Comparison of ENCODE assay signal across 19 mouse cellular contexts in genomic region chr2:135847738-135848137, GRCm38 (mm10).
"Had no signal": no experiment of that assay in that cellular context is flagged by ENCODE, and none has a peak within 500 bp of the region (broad histone marks: within the 10 kb centered on the region; RNA-seq: fewer than 3 reads in every experiment).

No protein-coding gene starts in this region.

- H3K4me2 ChIP-seq: liver, embryonic 15.5 days; lung, embryonic 15.5 days; midbrain, embryonic 12.5 days; neural tube, embryonic 12.5 days; stomach, embryonic 15.5 days had no signal

- H3K36me3 ChIP-seq: liver, embryonic 15.5 days; lung, embryonic 15.5 days; midbrain, embryonic 10.5 days; midbrain, embryonic 12.5 days; neural tube, embryonic 12.5 days; stomach, embryonic 15.5 days had no signal

- H3K4me3 ChIP-seq: liver, embryonic 15.5 days; lung, embryonic 15.5 days; midbrain, embryonic 10.5 days; midbrain, embryonic 12.5 days; myocyte; neural tube, embryonic 12.5 days; stomach, embryonic 15.5 days had no signal

- ATAC-seq: liver, postnatal 0 days; lung, postnatal 0 days; midbrain, embryonic 16.5 days had no signal

- H3K27me3 ChIP-seq: liver, embryonic 15.5 days; lung, embryonic 15.5 days; midbrain, embryonic 12.5 days; neural tube, embryonic 12.5 days; stomach, embryonic 15.5 days had no signal

- H3K4me1 ChIP-seq: liver, embryonic 15.5 days; lung, embryonic 15.5 days; midbrain, embryonic 12.5 days; neural tube, embryonic 12.5 days; stomach, embryonic 15.5 days had no signal

- H3K9me3 ChIP-seq: liver, embryonic 15.5 days; lung, embryonic 15.5 days; midbrain, embryonic 10.5 days; midbrain, embryonic 12.5 days; neural tube, embryonic 12.5 days; stomach, embryonic 15.5 days had no signal

- H3K9ac ChIP-seq: liver, embryonic 15.5 days; liver, postnatal 0 days; lung, embryonic 15.5 days; midbrain, embryonic 12.5 days; neural tube, embryonic 12.5 days; stomach, embryonic 15.5 days had no signal

- H3K27ac ChIP-seq: liver, embryonic 15.5 days; lung, embryonic 15.5 days; macrophage; midbrain, embryonic 10.5 days; midbrain, embryonic 12.5 days; neural tube, embryonic 12.5 days; stomach, embryonic 15.5 days; stomach, postnatal 0 days had no signal

- DNase-seq: liver, postnatal 0 days; lung, adult 2 months; lung, postnatal 14 days; lung, postnatal 36 days; midbrain, embryonic 14.5 days; right cerebral cortex, postnatal 14 days; thymus, adult 2 months; thymus, postnatal 36 days had no signal
